Mouse (Mus musculus): ENCODE measurements at regions not wholly inside any gene's neighbourhood (a gene's known extent, or its start where the extent isn't known, plus 50 kb on each side); places are given as distances from the start of the nearest gene placed in this dataset.

DNA sequence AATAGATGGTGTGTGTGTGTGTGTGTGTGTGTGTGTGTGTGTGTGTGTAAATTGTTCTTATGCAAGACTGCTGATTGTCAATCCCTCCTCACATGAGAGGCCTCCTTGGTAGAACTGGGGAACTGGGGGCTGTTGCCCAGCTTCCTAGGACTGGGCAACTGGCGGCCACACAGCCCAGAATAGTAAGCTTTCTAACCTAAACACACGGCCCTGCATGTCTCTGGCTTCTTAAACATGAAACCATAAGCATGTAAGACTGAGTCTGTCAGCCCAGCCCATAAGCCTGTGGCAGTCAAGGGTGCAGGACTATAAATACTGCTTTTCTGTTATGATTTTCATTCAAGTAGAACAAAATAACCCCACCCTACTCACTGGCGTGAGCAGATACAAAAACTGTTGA lies 60.7 kb downstream of the Ifng start:
- DNase-seq, result no peak

DNA sequence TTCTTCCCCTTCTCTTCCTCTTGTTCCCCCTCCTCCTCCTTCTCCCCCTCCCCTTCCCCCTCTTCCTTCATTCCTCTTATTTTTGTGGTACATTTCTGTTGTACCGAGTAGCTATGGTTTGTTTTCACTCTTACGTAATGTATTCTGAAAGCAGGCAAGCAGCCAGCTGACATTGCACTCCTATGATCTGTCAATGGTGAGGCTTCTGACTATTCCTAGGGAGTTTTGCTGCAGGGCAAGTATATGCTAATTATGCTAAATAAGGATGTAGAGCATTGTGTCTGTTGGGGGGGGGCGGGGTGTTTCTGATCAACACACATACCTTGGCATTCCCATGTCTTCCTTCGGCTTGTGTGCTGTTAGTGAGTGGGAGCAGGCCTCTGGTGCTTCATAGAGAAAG lies 64.0 kb downstream of the Ifng start:
- DNase-seq, result no peak

DNA sequence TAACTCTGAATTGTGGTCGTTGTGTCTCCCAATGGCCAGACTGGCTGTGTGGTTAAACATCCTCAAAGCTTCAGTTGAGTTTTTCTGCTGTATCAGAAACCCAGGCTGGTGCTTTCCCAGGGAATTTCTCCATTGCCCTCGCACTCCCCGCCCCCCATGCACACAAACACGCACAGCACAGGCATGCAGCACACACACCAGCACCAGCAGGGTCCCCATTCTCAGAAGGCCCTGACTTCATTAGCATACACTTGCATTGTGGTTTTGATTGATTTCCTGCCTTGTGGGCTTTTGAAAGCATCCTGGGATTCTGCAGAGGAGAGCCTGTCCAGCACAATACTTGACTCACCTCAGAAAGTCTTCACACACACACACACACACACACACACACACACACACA lies 65.3 kb downstream of the Ifng start:
- DNase-seq, result no peak

DNA sequence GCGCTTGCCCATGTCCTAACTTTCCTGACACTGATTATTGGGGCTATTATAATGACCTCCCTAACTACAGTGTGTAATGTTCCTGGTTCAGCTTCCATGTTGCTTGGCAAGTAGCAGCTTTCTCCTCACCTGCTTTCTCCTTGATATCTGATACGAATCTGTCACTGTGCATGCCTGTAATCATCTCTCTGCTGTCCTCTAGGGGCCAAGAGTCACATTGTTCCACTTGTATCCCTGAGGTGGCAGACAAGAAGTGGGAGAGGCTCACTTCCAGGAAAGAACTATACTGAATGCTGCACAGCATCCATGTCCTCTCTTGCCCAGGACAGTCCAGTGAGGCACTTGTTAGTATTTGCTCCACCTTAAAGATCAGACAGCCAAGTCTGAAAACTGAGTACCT lies 66.8 kb downstream of the Ifng start:
- peak; percentile 28 for DNase-seq

DNA sequence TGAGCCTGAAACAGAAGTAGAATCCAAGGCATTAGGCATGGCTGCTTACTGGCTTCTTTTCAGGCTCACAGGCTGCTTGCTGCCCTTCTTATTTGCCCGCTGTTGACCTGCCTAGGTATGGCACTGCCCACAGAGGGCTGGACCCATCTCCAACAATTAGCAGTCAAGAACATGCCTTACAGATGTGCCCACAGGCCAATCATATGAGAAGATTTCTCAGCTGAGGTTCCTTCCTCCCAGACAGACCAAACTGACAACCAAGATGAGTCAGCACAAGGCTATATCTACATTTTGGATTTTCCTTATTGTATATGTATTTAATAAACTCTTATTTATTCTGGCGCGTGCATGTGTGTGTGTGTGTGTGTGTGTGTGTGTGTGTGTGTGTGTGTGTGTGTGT lies 76.0 kb downstream of the Ifng start:
- DNase-seq, result no peak

DNA sequence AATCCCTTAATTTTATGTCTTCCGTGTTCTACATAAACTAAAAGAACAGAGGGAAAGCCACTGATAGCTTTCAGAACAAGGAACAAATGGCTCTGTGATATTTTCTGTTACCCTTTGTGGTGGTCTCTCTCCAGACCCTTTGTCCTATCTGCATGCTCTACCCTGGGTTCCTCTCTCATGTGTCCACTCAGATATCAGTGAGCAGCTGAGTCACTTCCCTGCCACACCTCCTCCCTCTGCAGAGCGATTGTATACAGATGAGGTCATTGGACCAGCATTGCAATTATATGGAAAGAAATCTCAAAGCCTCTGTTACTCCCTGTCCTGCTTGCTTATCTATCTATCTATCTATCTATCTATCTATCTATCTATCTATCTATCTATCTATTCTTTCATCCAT lies 77.1 kb downstream of the Ifng start:
- DNase-seq, result no peak

DNA sequence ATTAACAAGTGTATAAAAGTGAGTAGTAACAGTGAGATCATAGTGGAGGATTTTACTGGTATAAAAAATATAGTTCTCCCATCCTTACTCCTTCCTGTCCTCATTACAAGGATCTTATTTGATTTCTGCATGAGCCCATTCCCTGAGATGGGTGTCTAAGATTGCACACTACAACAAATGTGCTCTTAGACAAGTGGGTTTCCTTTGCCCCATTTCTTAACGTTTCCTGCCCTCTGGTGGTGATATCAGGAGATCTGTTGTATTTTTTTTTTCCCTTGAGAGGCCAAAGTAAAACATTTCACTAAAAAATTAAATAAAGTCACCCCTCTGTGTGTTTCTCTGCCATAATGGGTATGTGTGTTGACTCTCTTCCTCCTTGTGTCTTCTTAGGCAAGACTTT lies 105.1 kb downstream of the Ifng start:
- DNase-seq, result no peak

DNA sequence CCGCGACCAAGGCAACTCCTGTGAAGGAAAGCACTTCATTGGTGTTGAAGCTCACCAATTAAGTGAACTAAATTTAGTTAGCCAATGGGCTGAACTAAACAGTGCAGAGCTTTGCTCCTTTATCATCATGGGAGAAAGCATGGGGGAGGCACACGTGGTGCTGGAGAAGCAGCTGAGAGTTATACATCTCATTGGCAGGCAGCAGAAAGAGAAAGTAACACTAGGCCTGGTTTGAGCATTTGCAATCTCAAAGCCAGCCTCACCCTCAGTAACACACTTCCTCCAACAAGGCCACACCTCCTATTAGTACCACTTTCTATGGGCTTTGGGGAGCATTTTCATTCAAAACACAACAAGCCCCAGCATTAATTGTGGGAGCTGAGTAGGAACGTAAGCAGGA lies 109.4 kb downstream of the Ifng start:
- no peak for DNase-seq

DNA sequence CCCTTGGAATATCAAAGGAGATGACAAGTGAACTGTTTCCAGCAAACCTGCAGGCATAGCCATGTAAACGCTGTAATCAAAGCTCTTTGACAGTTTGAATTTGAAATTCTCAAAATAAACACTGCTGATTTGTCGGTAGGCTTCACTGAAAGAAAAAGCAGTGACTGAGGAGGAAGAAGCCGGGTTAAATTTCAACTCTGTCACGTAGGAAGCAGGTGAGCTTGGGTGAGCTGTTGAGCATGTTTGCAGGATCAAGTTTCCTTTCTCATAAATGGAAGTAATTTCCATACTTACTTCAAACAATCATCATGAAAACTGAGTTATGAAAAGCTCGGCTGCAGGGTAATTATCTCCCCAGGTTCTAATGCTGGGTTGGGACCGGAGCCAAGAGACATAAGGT lies 118.0 kb downstream of the Ifng start:
- DNase-seq, result no peak

DNA sequence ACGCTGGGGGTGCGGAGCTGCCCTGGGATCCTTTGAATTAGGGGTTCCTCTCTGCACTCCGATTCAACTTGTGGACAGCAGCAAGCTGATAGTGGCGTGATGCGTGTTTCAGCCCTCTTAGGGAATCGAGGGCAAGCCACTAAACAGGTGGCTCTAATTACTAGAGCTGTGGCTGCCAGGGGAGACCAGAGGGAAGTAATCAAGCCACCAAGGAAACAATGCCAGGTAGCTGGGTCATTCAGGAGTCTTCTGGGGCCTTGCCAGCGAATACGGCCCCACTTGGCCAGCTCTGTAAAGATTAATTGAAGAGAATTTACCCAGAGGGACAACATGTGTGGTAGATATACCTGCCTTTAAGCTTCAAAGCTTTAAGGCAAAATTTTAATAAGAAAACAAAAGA lies 123.2 kb downstream of the Ifng start:
- no peak for DNase-seq

DNA sequence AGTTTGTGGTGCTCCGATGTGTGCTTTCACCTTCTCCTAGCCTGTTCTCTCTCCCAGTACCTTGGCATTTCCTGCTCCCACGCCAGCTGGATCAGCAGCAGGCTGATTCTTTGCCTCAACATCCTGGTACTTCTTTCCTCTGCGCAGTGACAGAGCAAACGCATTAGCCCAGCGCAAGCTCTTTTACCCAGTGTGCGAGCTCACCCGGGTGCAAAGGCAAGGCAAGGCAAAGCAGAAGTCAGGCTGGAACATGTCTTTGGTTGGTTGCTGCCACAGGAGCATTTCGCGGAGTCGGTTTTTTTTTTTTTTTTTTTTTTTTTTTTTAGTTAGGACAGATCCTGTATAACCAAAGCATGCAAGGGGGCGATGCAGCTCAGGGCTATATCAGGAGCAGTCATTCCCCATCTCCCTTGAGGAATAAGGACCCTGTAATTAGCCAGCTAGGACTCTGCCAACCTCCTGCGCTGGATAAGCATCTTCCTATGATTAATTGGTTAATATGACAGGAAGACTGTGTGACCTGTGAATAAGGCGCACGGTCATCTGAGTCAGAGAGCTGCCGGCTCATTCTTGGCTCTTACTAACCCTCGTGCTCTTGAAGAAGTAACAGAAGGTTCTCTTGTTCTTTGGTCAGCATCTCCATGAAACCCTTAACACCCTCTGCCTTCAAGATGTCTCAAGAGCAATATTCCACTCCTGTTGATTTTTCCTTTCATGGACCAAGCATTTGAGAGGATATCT lies 123.9 kb downstream of the Ifng start:
- DNase-seq, result no peak

DNA sequence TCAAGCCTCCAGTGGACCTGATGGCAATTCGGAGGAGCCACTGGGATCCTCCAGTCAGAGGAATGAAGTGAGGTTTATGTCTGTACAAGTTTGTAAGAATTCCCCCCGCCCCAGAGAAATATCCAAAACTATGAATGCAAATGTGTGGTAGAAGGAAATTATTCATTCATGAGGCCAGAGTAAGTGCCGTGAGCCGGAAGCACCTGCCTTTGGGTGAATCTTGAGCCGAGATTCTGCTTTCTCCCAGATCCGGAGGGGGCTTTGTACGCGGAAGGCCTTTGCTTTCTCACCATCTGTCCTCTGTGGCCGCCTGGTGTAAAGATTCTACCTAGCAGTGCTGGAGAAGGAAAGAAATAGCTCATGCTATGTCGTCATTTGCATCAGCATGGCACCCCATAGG lies 127.8 kb downstream of the Ifng start:
- no peak for DNase-seq

DNA sequence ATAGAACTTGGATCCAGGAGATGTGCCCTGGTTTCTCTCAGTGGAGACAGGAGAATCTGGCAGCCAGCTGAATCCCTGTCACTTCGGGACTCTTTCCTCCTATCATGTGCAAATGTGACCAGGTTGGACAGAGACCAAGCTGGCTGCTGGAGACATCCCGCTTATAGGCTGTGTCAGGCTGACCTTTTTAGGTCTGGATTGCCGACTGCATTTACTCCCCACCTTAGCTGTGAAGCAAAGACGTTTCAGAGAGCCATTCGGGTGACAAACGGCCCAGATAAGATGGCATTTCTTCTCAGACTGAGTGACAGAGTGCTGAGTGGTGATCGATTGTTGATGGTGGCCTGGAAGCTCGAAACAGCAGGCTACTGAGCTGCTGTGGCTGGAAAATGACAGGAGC lies 128.6 kb downstream of the Ifng start:
- no peak for DNase-seq

DNA sequence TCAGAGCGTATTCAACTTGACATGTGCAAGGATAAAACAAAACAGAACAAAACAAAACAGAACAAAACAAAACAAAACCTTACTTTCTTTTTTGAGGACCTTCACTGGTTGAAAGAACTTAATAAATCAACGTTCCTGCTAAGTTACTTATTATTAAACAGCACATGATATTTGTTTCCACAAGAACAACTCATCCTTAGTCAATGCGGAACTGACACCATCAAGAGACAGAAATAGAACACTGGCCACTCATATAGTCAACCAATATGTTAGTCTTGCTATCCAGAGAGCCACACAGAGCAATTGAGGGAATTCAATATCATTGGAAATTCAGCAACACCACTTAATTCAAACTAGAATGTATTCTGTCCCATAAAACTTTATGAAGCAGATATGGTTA lies 132.4 kb downstream of the Ifng start:
- DNase-seq, result no peak

DNA sequence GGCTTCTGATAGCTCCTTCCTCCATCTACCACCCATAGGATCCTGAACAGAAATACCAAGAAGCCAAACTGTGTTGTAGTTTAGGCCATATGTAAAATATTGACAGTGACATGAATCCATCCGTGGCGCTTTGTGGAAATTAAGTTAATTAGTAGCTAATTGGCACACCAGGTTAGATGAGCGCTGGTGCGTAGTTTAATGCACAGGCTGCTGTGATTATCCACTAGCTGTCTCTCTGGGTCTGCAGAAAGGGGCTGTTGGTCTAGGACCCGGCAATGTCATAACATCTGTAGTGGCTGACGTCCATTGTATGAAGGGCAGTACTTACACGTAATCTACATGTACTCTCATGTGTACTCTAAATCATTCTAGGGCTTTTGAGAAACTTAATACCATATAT lies 134.7 kb downstream of the Ifng start:
- DNase-seq, result no peak

DNA sequence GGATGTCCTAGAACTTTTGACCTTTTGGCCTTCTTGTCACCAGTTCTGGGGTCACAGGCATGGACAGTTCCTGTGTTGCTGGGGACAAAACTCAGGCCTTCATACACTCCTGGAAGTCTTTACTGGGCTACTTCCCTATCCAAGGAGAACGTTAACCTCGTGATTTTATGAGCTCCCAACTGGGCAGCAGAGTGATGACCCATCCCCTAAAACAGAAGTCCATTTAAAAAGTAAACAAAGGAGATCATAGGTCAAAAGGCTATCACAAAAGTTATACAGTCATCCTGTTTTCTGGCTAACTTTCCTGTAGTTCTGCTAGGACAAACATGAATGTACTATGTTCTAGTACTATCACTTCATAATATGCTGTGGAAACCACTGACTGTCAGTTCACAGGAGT lies 140.5 kb downstream of the Ifng start:
- no peak for DNase-seq

DNA sequence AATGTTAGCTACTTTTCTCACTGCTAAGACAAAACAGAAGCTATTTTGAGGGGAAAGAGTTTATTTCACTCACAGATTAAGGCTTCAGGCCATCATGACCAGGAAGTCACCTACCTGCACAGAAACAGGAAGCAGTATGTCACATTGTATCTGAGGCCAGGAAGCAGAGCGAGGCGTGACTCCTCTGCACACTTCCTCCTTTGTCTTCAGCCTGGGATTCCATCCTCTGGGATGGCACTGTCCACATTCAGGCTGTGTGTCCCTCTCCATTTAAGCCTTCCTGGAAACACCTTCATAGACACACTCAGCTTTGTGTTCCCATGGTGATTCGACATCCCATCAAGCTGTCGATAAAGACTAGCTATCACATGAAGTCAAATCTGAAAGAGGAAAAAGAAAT lies 145.0 kb downstream of the Ifng start:
- no peak for DNase-seq

DNA sequence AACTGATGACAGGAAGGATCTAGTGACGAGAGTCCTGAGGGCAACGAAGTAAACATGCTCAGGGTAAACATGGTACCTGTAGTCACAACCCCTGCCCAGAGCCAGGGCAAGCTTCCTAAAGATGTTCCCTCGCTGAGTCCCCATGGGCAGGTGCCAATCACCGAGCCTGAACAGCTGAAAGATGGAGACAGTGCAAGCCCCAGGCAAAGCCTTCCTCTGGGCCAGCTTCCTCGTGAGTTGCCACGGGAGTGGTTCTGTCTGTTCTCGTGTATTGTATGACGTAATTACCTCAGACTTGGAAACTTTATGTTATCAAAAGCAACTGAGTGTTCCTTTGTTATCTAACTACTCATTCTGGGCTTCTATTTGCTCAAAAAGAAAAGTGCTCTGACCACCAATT lies 147.4 kb downstream of the Ifng start:
- DNase-seq, result no peak

DNA sequence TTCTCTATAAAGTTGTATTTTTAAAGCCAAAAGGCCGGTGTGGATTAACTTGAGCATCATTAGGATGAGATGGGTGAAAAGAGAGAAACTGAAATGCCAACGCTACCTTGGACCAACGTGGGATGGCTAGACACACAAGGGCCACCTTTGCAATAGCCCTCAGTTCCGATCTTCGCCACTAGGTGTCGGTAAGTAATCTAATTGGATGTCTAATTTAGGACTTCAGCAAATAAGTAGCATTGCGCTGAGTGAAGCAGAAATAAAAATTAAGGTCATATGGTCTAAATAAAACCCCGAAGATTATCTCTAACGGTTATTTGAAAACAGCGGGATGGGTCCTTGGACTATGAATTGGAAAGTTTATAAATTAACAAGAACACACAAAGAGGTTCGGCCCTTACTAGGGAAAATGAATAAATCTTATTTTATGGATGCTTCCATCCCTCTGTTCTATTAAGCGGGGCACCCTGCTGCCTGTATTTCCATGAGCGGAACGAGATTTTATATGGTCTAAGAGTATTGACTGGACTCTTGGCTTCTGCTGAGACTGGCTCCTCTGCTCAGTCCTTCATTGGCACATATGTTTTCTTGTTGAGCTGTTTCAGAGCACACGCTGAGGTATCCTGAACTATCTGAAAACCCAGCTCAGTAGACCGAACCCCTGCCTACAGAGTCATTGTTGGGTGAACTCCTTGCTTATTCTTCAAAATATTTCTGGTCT lies 152.0 kb downstream of the Ifng start:
- DNase-seq, result peak; percentile 91

DNA sequence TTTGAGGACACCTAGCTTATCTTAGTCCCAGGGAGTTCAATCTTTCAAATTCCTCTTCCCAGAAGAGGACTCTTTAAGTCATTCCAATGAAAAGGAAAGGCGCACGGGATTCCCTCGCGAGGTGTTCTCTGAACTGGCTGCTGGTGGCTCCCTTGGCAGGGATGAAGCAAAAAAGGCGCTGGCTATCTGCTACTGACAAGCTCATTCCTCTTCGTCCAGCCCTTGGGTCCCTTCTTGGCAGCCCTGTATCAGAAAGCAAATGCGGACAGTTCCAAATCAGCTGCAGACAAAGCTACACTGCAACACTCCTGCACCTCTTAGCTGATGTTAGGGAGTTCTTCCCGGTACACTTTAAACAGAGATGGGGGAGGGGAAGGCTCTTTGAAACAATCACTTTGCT lies 155.4 kb downstream of the Ifng start:
- no peak for DNase-seq

DNA sequence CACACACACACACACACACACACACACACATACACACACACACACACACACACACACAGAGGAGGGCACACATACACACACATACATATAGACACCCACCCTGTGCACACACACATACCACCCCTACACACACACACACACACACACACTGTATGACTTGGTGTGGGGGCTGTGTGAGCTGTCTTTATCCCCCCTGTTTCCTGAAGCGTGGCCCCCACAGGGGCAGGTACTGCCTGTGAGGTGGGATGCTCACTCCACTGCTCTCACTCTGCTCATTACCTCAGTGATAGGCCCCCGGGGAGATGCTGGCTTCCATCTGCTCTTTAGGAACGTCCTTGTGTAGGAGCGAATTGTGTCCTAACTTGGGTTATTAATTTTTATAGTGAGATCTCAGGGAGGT lies 157.7 kb downstream of the Ifng start:
- DNase-seq, result no peak

DNA sequence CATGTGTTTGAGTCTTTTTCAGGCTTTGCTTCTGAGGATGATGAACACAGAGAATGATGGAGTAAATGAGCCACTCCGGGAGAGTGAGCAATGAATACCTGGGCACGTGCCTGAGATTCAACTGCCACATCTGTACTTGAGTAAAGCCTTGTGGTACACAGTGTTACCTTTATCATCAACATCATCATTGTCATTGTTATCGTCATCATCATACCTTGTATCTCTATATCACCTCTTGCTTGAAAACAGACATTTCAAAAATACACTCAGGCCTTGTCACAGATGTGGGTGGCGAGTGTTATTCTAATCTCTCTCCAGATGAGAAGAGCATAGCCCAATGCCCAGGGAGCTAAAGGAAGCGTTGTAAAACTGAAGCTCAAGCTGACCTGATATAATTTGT lies 158.4 kb downstream of the Ifng start:
- DNase-seq, result no peak

DNA sequence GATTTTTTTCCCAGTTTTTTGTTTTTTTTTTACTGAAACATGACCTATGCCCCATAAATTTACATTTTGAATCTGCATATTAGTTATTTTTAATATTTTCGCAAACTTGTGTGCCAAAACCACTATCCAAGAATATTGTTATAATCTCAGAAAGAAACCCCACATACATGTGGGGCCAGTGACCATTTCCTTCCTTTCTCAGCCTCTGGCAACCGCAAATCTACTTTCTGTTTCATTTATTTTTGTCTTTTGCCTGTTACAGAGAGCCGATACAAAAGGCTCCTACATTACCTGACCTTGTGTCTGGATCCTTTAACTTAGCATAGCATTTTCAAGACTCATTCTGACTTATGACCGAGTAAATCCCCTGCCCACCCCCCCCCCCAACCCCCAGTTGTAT lies 158.8 kb downstream of the Ifng start:
- DNase-seq, result no peak

DNA sequence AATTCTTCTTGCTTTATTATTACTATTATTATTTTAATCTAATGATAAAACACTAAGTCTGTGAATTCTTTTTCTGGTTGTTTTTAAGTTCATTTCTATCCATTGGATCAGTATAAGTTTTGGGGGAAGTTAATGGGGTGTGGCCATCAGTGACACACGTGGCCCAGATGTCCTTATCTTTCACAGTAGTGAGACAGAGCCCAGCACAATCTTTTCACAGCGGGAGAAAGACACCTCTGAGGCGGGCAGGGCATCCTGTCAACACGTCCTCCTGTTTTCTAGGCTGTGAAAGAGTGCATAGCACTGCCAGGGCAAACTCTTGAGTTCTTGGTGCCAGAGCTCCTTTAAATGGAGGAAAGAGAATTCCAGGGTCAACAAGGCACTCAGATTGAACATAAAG lies 162.1 kb downstream of the Ifng start:
- no peak for DNase-seq

DNA sequence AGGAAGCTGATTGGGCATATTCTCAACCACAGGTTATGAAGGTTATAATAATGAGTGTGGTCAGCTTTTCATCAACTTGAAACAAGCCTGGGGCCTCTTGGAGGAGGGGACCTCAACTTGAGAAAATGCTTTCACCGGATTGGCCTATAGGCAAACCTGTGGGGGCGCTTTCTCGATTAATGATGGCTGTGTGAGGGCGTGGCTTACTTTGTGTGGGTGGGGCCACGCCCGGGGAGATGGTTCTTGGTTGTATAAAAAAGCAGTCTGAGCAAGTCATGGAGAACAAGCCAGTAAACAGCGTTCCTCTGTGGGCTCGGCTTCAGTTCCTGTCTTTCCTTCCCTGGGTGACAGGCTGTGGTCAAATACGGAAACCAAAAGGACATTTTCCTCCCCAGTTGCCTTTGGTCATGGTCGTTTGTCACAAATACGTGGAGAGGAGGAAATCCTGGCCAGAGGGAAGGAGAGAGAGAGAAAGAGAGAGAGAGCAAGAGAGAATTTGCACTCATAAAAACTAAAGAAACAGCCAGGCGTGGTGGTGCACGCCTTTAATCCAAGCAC lies 163.1 kb downstream of the Ifng start:
- DNase-seq, result no peak

Data from thymus, postnatal 4 days (tissue).